Mouse (Mus musculus): ENCODE measurements around the gene Arsa. TPM values are rescaled to one million over a fixed set of nuclear protein-coding genes. Genes with fewer than 3 reads are reported as not detected.

Arsa gene
- polyA plus RNA-seq, 1 experiment, result 33.2 TPM

GRCm38 (mm10) chr15:89524611-89525415, 47.6 kb upstream of the Arsa start:
- peaks cover 31% of the 10 kb centered on the region for H3K27me3 ChIP-seq (ENCODE audit: control insufficient read depth, insufficient read depth, insufficient read length)
- peak overlapping the region; percentile 12 for H3K4me2 ChIP-seq (ENCODE audit: low read depth)
- H3ac ChIP-seq (ENCODE audit: control insufficient read depth, insufficient read length), result no peak overlapping the region
- no peaks in the 10 kb centered on the region for H3K79me2 ChIP-seq (ENCODE audit: control insufficient read depth, insufficient read depth)
- no peak for TF ChIP-seq REST (IDR thresholded peaks at IDR 0.05; ENCODE audit: insufficient read depth, insufficient read length)
- TF ChIP-seq MYOD1 (IDR thresholded peaks at IDR 0.05; ENCODE audit: control insufficient read depth in 1 of 3, insufficient read length in 2 of 3, low read depth in 2 of 3), result peak in 1 of 3 experiments; percentile 20
- no peak for TF ChIP-seq USF1 (IDR thresholded peaks at IDR 0.05; ENCODE audit: low read depth)
- H3K4me3 ChIP-seq, result no peak overlapping the region
- no peaks in the 10 kb centered on the region for H3K36me3 ChIP-seq (ENCODE audit: control insufficient read depth, insufficient read depth)

GRCm38 (mm10) chr15:89524001-89524571, 46.9 kb upstream of the Arsa start:
- no peaks in the 10 kb centered on the region for H3K36me3 ChIP-seq (ENCODE audit: control insufficient read depth, insufficient read depth)
- peaks cover 31% of the 10 kb centered on the region for H3K27me3 ChIP-seq (ENCODE audit: control insufficient read depth, insufficient read depth, insufficient read length)
- no peak overlapping the region for H3K4me3 ChIP-seq
- peak overlapping the region; percentile 12 for H3K4me2 ChIP-seq (ENCODE audit: low read depth)
- no peak for TF ChIP-seq MYOG (IDR thresholded peaks at IDR 0.05; ENCODE audit: control insufficient read depth in 1 of 3, insufficient read depth in 1 of 3, insufficient read length in 2 of 3, low read depth in 2 of 3)
- TF ChIP-seq MAX (IDR thresholded peaks at IDR 0.05; ENCODE audit: low read depth), result no peak
- TF ChIP-seq TCF12 (IDR thresholded peaks at IDR 0.05; ENCODE audit: insufficient read depth, poor library complexity, severe bottlenecking), result no peak
- no peak for TF ChIP-seq MYOD1 (IDR thresholded peaks at IDR 0.05; ENCODE audit: control insufficient read depth in 1 of 3, insufficient read length in 2 of 3, low read depth in 2 of 3)
- TF ChIP-seq REST (IDR thresholded peaks at IDR 0.05; ENCODE audit: insufficient read depth, insufficient read length), result no peak
- no peak for TF ChIP-seq CEBPB (IDR thresholded peaks at IDR 0.05; ENCODE audit: insufficient read depth, poor library complexity, severe bottlenecking)
- TF ChIP-seq USF1 (IDR thresholded peaks at IDR 0.05; ENCODE audit: low read depth), result no peak
- TF ChIP-seq TCF3 (IDR thresholded peaks at IDR 0.05; ENCODE audit: insufficient read length, low read depth), result no peak
- no peak for TF ChIP-seq E2F4 (IDR thresholded peaks at IDR 0.05; ENCODE audit: insufficient read depth)
- no peak for TF ChIP-seq POLR2AphosphoS2 (IDR thresholded peaks at IDR 0.05; ENCODE audit: insufficient read length, low read depth)
- H3ac ChIP-seq (ENCODE audit: control insufficient read depth, insufficient read length), result no peak overlapping the region
- no peaks in the 10 kb centered on the region for H3K79me2 ChIP-seq (ENCODE audit: control insufficient read depth, insufficient read depth)

GRCm38 (mm10) chr15:89523283-89523832, 46.1 kb upstream of the Arsa start:
- peak overlapping the region; percentile 50 for H3K4me2 ChIP-seq (ENCODE audit: low read depth)
- H3K27me3 ChIP-seq (ENCODE audit: control insufficient read depth, insufficient read depth, insufficient read length), result peaks cover 31% of the 10 kb centered on the region
- H3K4me3 ChIP-seq, result no peak overlapping the region
- no peaks in the 10 kb centered on the region for H3K36me3 ChIP-seq (ENCODE audit: control insufficient read depth, insufficient read depth)
- H3ac ChIP-seq (ENCODE audit: control insufficient read depth, insufficient read length), result no peak overlapping the region
- H3K79me2 ChIP-seq (ENCODE audit: control insufficient read depth, insufficient read depth), result no peaks in the 10 kb centered on the region
- TF ChIP-seq CEBPB (IDR thresholded peaks at IDR 0.05; ENCODE audit: insufficient read depth, poor library complexity, severe bottlenecking), result no peak
- TF ChIP-seq POLR2AphosphoS2 (IDR thresholded peaks at IDR 0.05; ENCODE audit: insufficient read length, low read depth), result no peak
- TF ChIP-seq SRF (IDR thresholded peaks at IDR 0.05; ENCODE audit: control insufficient read depth, insufficient read length, low read depth), result no peak
- TF ChIP-seq E2F4 (IDR thresholded peaks at IDR 0.05; ENCODE audit: insufficient read depth), result no peak
- no peak for TF ChIP-seq MYOG (IDR thresholded peaks at IDR 0.05; ENCODE audit: control insufficient read depth in 1 of 3, insufficient read depth in 1 of 3, insufficient read length in 2 of 3, low read depth in 2 of 3)
- no peak for TF ChIP-seq TCF12 (IDR thresholded peaks at IDR 0.05; ENCODE audit: insufficient read depth, poor library complexity, severe bottlenecking)
- TF ChIP-seq TCF3 (IDR thresholded peaks at IDR 0.05; ENCODE audit: insufficient read length, low read depth), result no peak
- no peak for TF ChIP-seq MYOD1 (IDR thresholded peaks at IDR 0.05; ENCODE audit: control insufficient read depth in 1 of 3, insufficient read length in 2 of 3, low read depth in 2 of 3)

- no peaks in the 10 kb centered on the region for H3K36me3 ChIP-seq (ENCODE audit: control insufficient read depth, insufficient read depth)
- no peak overlapping the region for H3ac ChIP-seq (ENCODE audit: control insufficient read depth, insufficient read length)
- H3K27me3 ChIP-seq (ENCODE audit: control insufficient read depth, insufficient read depth, insufficient read length), result peaks cover 31% of the 10 kb centered on the region
- no peak overlapping the region for H3K4me3 ChIP-seq
- TF ChIP-seq CEBPB (IDR thresholded peaks at IDR 0.05; ENCODE audit: insufficient read depth, poor library complexity, severe bottlenecking) (no peak), MYOG (IDR thresholded peaks at IDR 0.05; ENCODE audit: control insufficient read depth in 1 of 3, insufficient read depth in 1 of 3, insufficient read length in 2 of 3, low read depth in 2 of 3) (no peak), TCF3 (IDR thresholded peaks at IDR 0.05; ENCODE audit: insufficient read length, low read depth) (no peak)
- no peak overlapping the region for H3K4me2 ChIP-seq (ENCODE audit: low read depth)
- H3K79me2 ChIP-seq (ENCODE audit: control insufficient read depth, insufficient read depth), result no peaks in the 10 kb centered on the region
These were observed 45.5 kb upstream of the Arsa start for GRCm38 (mm10) chr15:89522566-89523282.

GRCm38 (mm10) chr15:89521951-89522350, 44.7 kb upstream of the Arsa start:
- Histone ChIP-seq H3K36me3 (ENCODE audit: control insufficient read depth, insufficient read depth) (no peaks in the 10 kb centered on the region), H3K4me2 (ENCODE audit: low read depth) (no peak overlapping the region), H3ac (ENCODE audit: control insufficient read depth, insufficient read length) (no peak overlapping the region), H3K79me2 (ENCODE audit: control insufficient read depth, insufficient read depth) (no peaks in the 10 kb centered on the region), H3K4me3 (no peak overlapping the region), H3K27me3 (ENCODE audit: control insufficient read depth, insufficient read depth, insufficient read length) (peaks cover 31% of the 10 kb centered on the region)
- TF ChIP-seq SRF (IDR thresholded peaks at IDR 0.05; ENCODE audit: control insufficient read depth, insufficient read length, low read depth) (no peak), POLR2A (IDR thresholded peaks at IDR 0.05; ENCODE audit: insufficient read length, low read depth) (no peak), E2F4 (IDR thresholded peaks at IDR 0.05; ENCODE audit: insufficient read depth) (no peak), POLR2AphosphoS2 (IDR thresholded peaks at IDR 0.05; ENCODE audit: insufficient read length, low read depth) (no peak), CEBPB (IDR thresholded peaks at IDR 0.05; ENCODE audit: insufficient read depth, poor library complexity, severe bottlenecking) (no peak), TCF12 (IDR thresholded peaks at IDR 0.05; ENCODE audit: insufficient read depth, poor library complexity, severe bottlenecking) (no peak), REST (IDR thresholded peaks at IDR 0.05; ENCODE audit: insufficient read depth, insufficient read length) (no peak), USF1 (IDR thresholded peaks at IDR 0.05; ENCODE audit: low read depth) (no peak), TCF3 (IDR thresholded peaks at IDR 0.05; ENCODE audit: insufficient read length, low read depth) (no peak), MAX (IDR thresholded peaks at IDR 0.05; ENCODE audit: low read depth) (no peak), MYOD1 (IDR thresholded peaks at IDR 0.05; ENCODE audit: control insufficient read depth in 1 of 3, insufficient read length in 2 of 3, low read depth in 2 of 3) (no peak), MYOG (IDR thresholded peaks at IDR 0.05; ENCODE audit: control insufficient read depth in 1 of 3, insufficient read depth in 1 of 3, insufficient read length in 2 of 3, low read depth in 2 of 3) (no peak)
